Mouse (Mus musculus): ENCODE data around the gene B9d2.

DNA sequence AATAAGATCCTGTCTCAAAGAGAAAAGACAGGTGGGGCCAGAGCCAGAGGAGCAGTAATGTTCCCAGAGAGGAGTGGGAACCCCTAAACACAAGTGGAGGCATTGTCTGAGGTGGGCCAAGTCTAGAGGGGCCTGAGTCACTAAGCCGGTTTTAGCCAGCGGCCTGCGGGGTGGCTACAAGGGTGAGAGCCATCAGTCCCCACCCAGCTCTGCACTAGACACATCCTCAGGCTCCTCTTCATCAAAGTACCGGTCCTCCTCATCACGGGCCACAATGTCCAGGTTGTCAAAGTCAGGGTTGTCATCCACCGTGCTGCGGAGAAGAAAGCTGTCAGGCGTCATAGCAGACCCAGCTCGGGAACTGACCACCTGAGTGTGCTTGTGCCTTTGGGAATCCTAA lies 32.2 kb downstream of the B9d2 start:
- TF ChIP-seq POLR2A (IDR thresholded peaks at IDR 0.05; ENCODE audit: insufficient read length, low read depth) (no peak), USF1 (IDR thresholded peaks at IDR 0.05; ENCODE audit: low read depth) (no peak)
